Mouse (Mus musculus) cerebellum, adult 2 months (tissue): ENCODE measurements around the gene Daxx.

Source experiments
- CTCF ChIP-seq: fragments of 200-500 bp; IDR thresholded peaks from 2 replicates; pipeline ENCODE4 v1.5.1; 2011; ENCODE audit warnings: low read depth, mild to moderate bottlenecking, control low read depth, low read length, moderate library complexity, borderline replicate concordance; ENCODE audit not compliant: insufficient read depth
- POLR2A ChIP-seq: fragments of 200-500 bp; IDR thresholded peaks from 2 replicates; pipeline ENCODE4 v1.6.1; 2011; ENCODE audit warnings: low read length, control low read depth, borderline replicate concordance; ENCODE audit not compliant: insufficient read depth

DNA sequence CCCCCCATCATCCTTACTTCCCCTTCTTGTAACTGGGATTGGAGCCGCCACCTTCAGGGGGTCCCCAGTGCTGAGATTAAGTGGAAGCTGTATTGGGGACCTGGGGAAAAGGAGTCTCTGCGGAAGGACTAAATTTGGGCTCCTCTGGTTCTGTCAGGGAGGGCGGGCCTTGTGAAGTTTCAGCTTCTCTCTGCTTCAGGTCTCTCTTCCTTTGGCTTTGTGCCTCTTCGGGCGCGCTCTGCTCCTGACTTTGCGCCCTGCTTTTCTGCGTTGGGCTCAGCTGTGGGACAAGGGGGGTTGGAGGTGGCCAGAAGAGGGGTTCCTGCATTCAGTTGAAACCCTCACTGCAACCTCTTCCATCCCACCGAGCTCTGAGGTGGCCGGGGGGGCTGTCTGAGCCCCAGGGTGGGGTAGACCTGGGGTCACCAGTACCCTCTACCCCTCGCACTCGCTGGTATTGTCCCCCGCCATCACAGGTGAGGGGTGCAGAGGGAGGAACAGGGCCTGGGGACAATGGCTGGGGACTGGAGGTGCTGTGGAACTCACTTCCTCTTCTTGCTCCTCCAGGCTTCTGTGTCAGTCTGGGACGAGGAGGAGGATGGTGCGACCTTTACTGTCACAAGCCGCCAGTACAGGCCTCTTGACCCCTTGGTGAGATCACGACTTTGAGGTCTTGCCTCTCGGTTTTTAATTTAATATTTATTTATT is 22.1 kb downstream of the Daxx start:
- TF ChIP-seq POLR2A (no peak), CTCF (no peak)
